Mouse (Mus musculus) kidney, postnatal 25 days (tissue): ENCODE data around the gene Gse1.
A peak's percentile ranks its signal among the peaks of the same experiment; 100 is the strongest.

ENCODE experiments used
- DNase-seq, 2 experiments: peaks; one replicate each; pipeline ENCODE4 v3.0.0; 2021; ENCODE audit warnings: mixed read lengths in 2 of 2

Gene Gse1

GRCm38 (mm10) chr8:120378306-120378705, 150.1 kb downstream of the Gse1 start:
- DNase-seq, result peak; percentile 86 to 92

- no peak for DNase-seq
These were observed 150.8 kb downstream of the Gse1 start for GRCm38 (mm10) chr8:120379015-120379414.

GRCm38 (mm10) chr8:120381865-120382264, 153.6 kb downstream of the Gse1 start:
- no peak for DNase-seq

GRCm38 (mm10) chr8:120382436-120383203, 154.4 kb downstream of the Gse1 start:
- peak; percentile 68 to 83 for DNase-seq

GRCm38 (mm10) chr8:120383204-120383560, 154.9 kb downstream of the Gse1 start:
- DNase-seq, result no peak

GRCm38 (mm10) chr8:120383713-120384112, 155.5 kb downstream of the Gse1 start:
- DNase-seq, result no peak

- DNase-seq, result no peak
These were observed 156.5 kb downstream of the Gse1 start for GRCm38 (mm10) chr8:120384745-120385144.

- peak in 1 of 2 experiments; percentile 49 for DNase-seq
These were observed 160.0 kb downstream of the Gse1 start for GRCm38 (mm10) chr8:120388246-120388645.

GRCm38 (mm10) chr8:120390598-120390997, 162.3 kb downstream of the Gse1 start:
- DNase-seq, result no peak

GRCm38 (mm10) chr8:120391856-120392255, 163.6 kb downstream of the Gse1 start:
- no peak for DNase-seq

GRCm38 (mm10) chr8:120393085-120393484, 164.8 kb downstream of the Gse1 start:
- DNase-seq, result no peak

- DNase-seq, result peak; percentile 24 to 69
These were observed 165.6 kb downstream of the Gse1 start for GRCm38 (mm10) chr8:120393871-120394275.

- DNase-seq, result no peak
These were observed 167.6 kb downstream of the Gse1 start for GRCm38 (mm10) chr8:120395892-120396291.

GRCm38 (mm10) chr8:120396756-120397155, 168.5 kb downstream of the Gse1 start:
- DNase-seq, result no peak

GRCm38 (mm10) chr8:120397444-120398411, 169.5 kb downstream of the Gse1 start:
- DNase-seq, result peak; percentile 37 to 64

- DNase-seq, result no peak
These were observed 171.1 kb downstream of the Gse1 start for GRCm38 (mm10) chr8:120399212-120399934.

- peak; percentile 53 to 69 for DNase-seq
These were observed 173.0 kb downstream of the Gse1 start for GRCm38 (mm10) chr8:120401216-120401615.

GRCm38 (mm10) chr8:120401712-120402111, 173.5 kb downstream of the Gse1 start:
- DNase-seq, result no peak

GRCm38 (mm10) chr8:120403606-120404269, 175.5 kb downstream of the Gse1 start:
- no peak for DNase-seq

GRCm38 (mm10) chr8:120404609-120405036, 176.4 kb downstream of the Gse1 start:
- DNase-seq, result peak; percentile 58 to 78

- DNase-seq, result no peak
These were observed 177.9 kb downstream of the Gse1 start for GRCm38 (mm10) chr8:120406008-120406632.
